Mouse (Mus musculus) skeletal muscle tissue, adult 2 months (tissue): Measurements from ENCODE around the gene Ypel3.

Experiments used
- DNase-seq: peaks from one replicate; pipeline ENCODE4 v3.0.0-alpha.2; 2012; ENCODE audit warnings: low read depth, low spot score

Ypel3 gene

DNA sequence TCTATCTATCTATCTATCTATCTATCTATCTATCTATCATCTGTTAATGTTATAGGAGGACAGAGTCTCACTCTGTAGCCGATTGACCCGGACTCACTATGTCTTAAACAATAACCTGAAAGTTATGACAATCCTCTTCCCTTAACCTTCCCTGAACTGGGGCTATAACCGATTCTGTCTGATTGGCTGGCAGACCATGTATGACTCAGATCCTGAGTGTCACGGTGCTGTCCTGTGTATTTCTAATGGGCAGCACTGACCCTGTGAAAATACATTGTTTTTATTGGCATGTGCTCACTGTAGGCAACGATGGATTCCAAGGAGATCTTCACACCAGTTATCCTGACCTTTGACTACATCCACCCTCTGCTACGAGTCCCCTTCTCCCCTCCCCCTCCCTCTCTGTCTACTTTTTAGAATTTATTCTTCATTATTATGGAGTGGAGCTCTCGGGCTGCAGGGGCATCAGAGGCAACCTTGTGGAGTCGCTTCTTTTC lies 39.0 kb downstream of the Ypel3 start:
- no peak for DNase-seq

- DNase-seq = peak; percentile 70
Observed at GRCm38 (mm10) chr7:126816494-126816893, 39.7 kb downstream of the Ypel3 start.

- DNase-seq = no peak
Observed at GRCm38 (mm10) chr7:126817595-126817994, 40.8 kb downstream of the Ypel3 start.

DNA sequence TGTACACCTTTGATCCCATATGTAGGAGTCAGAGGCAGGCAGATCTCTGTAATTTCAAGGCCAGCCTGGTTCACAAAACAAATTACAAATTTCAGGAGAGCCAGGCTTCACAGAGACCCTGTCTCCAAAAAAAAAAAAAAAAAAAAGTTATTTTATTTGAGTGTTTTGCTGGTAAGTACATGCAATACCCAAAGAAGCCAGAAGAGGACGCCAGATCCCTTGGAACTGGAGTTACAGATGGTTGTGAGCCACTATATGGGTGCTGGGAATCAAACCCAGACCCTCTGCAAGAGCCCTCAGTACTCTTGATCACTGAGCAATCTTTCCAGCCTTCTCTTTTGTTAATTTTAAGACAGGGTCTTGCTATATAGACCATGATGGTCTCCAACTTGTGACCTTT lies 42.1 kb downstream of the Ypel3 start:
- no peak for DNase-seq

DNA sequence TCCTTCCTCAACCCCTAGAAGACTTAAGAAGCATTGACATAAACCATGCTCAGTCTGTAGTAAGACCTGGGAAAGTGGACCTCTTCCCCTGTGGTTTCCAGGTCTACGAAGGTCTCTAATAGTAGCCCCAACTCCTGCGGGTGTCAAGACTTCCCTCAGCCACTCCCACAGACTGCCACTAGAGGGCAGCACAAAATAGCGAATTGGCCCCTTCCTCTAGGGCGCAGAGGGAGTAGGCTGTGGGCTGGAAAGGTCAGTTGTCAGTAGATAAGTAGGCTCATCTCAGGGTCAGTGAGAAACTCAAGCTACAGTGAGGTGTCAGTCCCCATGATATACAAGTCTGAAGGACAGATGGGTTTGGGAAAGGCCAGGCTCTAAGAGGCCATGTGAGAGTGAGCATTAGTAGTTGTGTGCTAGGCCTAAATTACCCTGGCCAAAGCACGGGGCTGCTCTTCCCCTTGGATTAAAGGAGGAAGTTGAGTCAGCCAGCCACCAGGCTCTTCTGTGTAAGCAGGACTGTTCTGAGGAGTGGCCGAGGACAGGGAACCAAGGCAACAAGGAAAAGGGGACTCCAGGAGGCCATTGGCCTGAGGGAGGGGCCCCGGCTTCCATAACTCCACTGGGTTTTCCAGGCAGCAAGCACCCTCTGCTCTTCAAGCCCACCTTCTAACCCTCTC lies 45.2 kb downstream of the Ypel3 start:
- peak; percentile 82 for DNase-seq

- DNase-seq = no peak
Observed at GRCm38 (mm10) chr7:126822741-126823140, 46.0 kb downstream of the Ypel3 start.

GRCm38 (mm10) chr7:126823202-126823711 lies 46.5 kb downstream of the Ypel3 start:
- DNase-seq = no peak

- no peak for DNase-seq
Observed at GRCm38 (mm10) chr7:126823940-126824339, 47.2 kb downstream of the Ypel3 start.

DNA sequence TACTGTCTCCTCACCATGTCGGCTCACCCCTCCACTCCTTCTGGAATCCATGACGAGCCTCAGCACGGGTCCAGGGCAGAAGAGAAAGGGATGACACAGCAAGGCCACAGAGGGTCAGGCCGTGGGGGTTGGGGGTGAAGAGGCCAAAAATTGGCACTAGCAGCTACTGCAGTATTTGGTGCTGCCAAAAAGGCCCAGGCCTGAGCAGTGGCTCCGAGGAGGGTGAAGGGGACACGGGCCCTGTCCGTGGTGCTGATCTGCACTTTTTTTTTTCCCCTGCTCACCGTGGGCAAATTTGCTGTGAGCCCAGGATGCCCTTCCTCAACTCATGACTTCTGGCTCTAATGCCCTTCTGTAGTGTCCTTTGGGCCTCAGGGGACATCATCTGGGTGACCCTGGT lies 48.6 kb downstream of the Ypel3 start:
- DNase-seq = no peak

DNA sequence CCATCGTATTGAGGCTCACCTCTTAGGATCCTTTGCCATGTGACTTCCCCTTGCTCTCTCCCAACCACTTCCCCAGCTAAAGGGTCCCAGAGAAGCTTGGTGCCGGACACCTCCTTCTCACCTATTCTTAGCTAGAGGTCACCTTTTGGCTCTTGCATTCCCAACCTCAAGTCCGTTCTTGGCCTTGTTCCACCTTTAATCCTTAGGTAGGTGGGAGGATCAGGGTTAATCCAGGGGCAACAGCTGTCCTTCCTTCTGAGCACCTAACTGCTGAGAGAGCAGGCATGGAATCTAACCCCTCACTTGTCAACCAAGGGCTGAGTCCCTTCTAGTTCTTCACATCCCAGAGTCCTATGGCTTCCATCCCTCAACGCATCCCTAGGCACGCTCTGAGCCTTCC lies 49.2 kb downstream of the Ypel3 start:
- no peak for DNase-seq
